Mouse (Mus musculus) forebrain, embryonic 14.5 days (tissue): ENCODE measurements around the gene Ell. TPM values are rescaled to one million over a fixed set of nuclear protein-coding genes. Genes with fewer than 3 reads are reported as not detected.

Experiments used
- ATAC-seq: fragments of 200-750 bp; cut with Nextera tagmentation; 2 replicates; pipeline ENCODE4 v1.8.0; 2017; ENCODE audit warnings: mild to moderate bottlenecking, moderate library complexity
- DNase-seq: peaks from one replicate; pipeline ENCODE4 v3.0.0-alpha.2; 2015; ENCODE audit warnings: low spot score
- H3K27ac ChIP-seq: fragments of 300-500 bp; sonication (generic); 2 replicates; pipeline ENCODE4 v1.5.1; 2014; ENCODE audit warnings: low read depth, mild to moderate bottlenecking, control low read depth, low read length, moderate library complexity
- H3K27me3 ChIP-seq: fragments of 300-500 bp; sonication (generic); replicated peaks from 2 replicates; pipeline ENCODE4 v1.6.1; 2014; ENCODE audit warnings: low read length, control low read depth, mixed read lengths; ENCODE audit not compliant: control insufficient read depth, insufficient read depth
- H3K36me3 ChIP-seq: fragments of 300-500 bp; sonication (generic); 2 replicates; pipeline ENCODE4 v1.6.1; 2014; ENCODE audit warnings: low read length, control low read depth; ENCODE audit not compliant: control insufficient read depth, insufficient read depth
- H3K4me1 ChIP-seq: fragments of 300-500 bp; sonication (generic); 2 replicates; pipeline ENCODE4 v1.6.1; 2014; ENCODE audit warnings: antibody characterized with exemption, low read length, control low read depth; ENCODE audit not compliant: control insufficient read depth, insufficient read depth
- H3K4me2 ChIP-seq: fragments of 300-500 bp; sonication (generic); 2 replicates; pipeline ENCODE4 v1.6.1; 2014; ENCODE audit warnings: mild to moderate bottlenecking, control low read depth, low read length
- H3K4me3 ChIP-seq: fragments of 300-500 bp; sonication (generic); 2 replicates; pipeline ENCODE4 v1.5.1; 2014; ENCODE audit warnings: low read depth, low read length, control low read depth
- H3K9ac ChIP-seq: fragments of 300-500 bp; sonication (generic); 2 replicates; pipeline ENCODE4 v1.6.1; 2014; ENCODE audit warnings: mild to moderate bottlenecking, low read length, control low read depth, moderate library complexity
- H3K9me3 ChIP-seq: fragments of 300-500 bp; sonication (generic); replicated peaks from 2 replicates; pipeline ENCODE4 v1.6.1; 2016; ENCODE audit warnings: low read length, control low read depth, mixed read lengths; ENCODE audit not compliant: control insufficient read depth
- WGBS: fragments of 180-500 bp; shearing (Covaris S2); extraction: QIAGEN DNeasy Blood & Tissue Kit; methylation state at CpG from one replicate; pipeline ENCODE4 v1.1.7; 2014; 5-methylcytosine and 5-hydroxymethylcytosine counted together
- polyA plus RNA-seq: library from polyadenylated mRNA; unstranded; fragments of >200 nt; fragmentation: Nextera tagmentation; extraction: Ambion mirVana; gene quantifications from 2 replicates; pipeline ENCODE4 v1.2.1, GENCODE M21; 2014

Gene Ell
- polyA plus RNA-seq, 1 experiment from 2014 or later, result 15.1 TPM

DNA sequence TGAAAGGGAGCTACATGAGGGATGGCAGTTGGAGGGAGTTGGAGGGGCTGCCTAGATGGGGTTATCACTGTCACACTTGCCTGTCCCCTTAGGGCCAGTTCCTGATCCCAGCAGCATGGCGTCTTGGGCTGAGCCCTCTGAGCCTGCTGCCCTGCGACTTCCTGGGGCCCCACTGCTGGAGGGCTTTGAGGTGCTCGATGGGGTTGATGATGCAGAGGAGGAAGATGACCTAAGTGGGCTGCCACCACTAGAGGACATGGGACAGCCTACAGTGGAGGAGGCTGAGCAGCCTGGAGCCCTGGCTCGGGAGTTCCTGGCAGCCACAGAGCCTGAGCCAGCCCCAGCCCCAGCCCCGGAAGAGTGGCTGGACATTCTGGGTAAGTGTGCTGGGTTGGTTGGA lies 10.0 kb upstream of the Ell start:
- H3K9ac ChIP-seq, result no peak overlapping the region
- ATAC-seq, result no peak
- H3K4me2 ChIP-seq, result no peak overlapping the region
- no peak overlapping the region for H3K27ac ChIP-seq
- no peaks in the 10 kb centered on the region for H3K27me3 ChIP-seq
- H3K36me3 ChIP-seq, result peaks cover 46% of the 10 kb centered on the region
- H3K4me1 ChIP-seq, result peaks cover 6% of the 10 kb centered on the region
- no peak for DNase-seq
- no peaks in the 10 kb centered on the region for H3K9me3 ChIP-seq
- 90% methylated on average over 5 of the region's 5 CpGs for WGBS
- H3K4me3 ChIP-seq, result no peak overlapping the region

DNA sequence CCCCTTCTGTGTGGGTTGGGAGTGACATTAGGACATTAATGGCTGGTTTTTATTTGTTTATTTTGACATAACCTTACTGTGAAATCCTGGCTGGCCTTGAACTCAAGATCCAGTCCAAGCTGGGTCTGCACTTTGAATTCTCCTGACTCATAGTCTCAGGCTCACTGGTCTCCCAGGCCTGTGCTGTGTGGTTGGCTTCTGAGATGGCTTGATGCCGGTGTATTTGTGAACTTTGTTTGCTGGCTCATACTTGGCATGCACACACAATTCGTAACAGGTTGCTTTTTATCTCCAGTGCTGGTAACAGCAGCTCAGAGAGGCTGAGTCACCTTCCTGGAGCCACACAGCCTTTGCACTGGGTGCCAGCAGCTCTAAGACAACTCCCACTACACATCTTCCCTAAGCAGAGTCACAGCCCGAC lies 9.5 kb upstream of the Ell start:
- ATAC-seq (no peak), DNase-seq (no peak)
- Histone ChIP-seq H3K9me3 (no peaks in the 10 kb centered on the region), H3K9ac (no peak overlapping the region; the same call in 1 of the 2 replicates), H3K4me2 (no peak overlapping the region), H3K4me3 (no peak overlapping the region), H3K4me1 (peaks cover 6% of the 10 kb centered on the region), H3K27me3 (no peaks in the 10 kb centered on the region), H3K36me3 (peaks cover 51% of the 10 kb centered on the region), H3K27ac (no peak overlapping the region)
- 95% methylated on average over 3 of the region's 3 CpGs for WGBS

DNA sequence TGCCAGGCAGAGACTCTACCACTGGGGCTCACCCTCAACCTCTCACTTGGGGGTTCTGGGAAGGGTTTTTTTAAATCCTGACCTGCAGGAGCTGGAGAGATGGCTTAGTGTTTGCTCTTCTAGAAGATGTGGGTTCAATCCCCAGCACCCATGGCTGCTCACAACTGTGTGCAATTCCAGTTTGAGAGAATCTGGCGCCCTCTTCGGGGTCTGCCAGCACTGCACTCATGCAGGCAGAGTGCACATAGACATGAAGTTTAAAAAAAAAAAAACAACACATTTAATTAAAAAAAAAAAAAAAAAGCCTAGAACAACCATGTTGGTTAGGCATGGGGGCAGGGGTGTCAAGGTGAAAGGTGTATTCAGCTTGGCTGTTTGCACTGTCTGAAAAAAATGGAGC lies 8.9 kb upstream of the Ell start:
- Histone ChIP-seq H3K4me2 (no peak overlapping the region), H3K4me3 (no peak overlapping the region), H3K36me3 (peaks cover 56% of the 10 kb centered on the region), H3K9me3 (no peaks in the 10 kb centered on the region), H3K9ac (no peak overlapping the region; the same call in 1 of the 2 replicates), H3K27ac (no peak overlapping the region), H3K27me3 (no peaks in the 10 kb centered on the region), H3K4me1 (peaks cover 6% of the 10 kb centered on the region)
- ATAC-seq, result no peak
- 92% methylated on average over 2 of the region's 2 CpGs for WGBS
- DNase-seq, result no peak

DNA sequence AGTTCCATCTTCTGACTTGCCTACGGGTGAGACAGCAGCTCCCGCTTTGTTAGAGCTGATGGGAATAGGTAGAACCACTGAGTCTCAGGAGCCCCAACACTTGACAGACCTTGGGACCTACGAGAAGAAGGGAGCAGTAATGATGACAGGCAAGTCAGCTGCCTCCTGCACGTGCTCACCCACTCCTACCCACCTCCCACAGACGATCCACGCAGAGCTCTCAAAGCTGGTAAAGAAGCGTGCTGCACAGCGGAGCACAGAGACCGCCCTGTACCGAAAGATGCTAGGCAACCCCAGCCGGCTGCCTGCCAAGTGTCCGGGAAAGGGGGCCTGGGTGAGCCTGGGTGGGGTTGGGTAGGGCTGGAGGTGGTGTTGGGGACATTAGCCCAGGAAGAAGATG lies 5.0 kb upstream of the Ell start:
- no peak for ATAC-seq
- H3K4me2 ChIP-seq, result no peak overlapping the region
- no peak overlapping the region for H3K9ac ChIP-seq
- H3K27ac ChIP-seq, result no peak overlapping the region
- H3K4me1 ChIP-seq, result no peaks in the 10 kb centered on the region; the same call in none of the 2 replicates
- no peak overlapping the region for H3K4me3 ChIP-seq
- 90% methylated on average over 12 of the region's 12 CpGs for WGBS
- no peak for DNase-seq
- peaks cover 75% of the 10 kb centered on the region for H3K36me3 ChIP-seq
- H3K27me3 ChIP-seq, result no peaks in the 10 kb centered on the region
- no peaks in the 10 kb centered on the region for H3K9me3 ChIP-seq

DNA sequence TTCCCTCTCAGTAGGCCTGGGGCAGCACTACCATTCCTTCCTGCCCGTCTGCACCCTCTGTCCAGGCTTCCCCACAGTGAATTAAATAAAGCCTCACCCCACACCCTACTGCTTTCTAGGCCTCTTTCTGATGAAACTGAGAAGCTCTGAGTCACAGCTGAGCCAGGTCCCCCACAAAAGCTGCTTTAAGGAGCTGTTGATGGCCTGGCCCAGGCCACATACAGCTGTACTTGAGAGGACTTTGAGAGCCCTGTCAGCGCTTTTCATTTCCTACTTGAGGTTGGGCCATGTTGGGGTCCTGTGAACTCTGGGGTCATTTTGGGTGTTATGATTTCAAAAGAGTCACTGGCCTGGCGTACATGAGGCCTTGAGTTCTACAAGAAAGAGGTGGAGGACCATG lies 4.0 kb upstream of the Ell start:
- WGBS, result 88% methylated on average over 3 of the region's 3 CpGs
- H3K36me3 ChIP-seq, result peaks cover 66% of the 10 kb centered on the region
- no peak for DNase-seq
- no peak overlapping the region for H3K4me2 ChIP-seq
- H3K4me3 ChIP-seq, result no peak overlapping the region
- no peaks in the 10 kb centered on the region for H3K9me3 ChIP-seq
- ATAC-seq, result no peak
- H3K27me3 ChIP-seq, result no peaks in the 10 kb centered on the region
- H3K4me1 ChIP-seq, result peaks cover 2% of the 10 kb centered on the region
- no peak overlapping the region for H3K27ac ChIP-seq
- no peak overlapping the region for H3K9ac ChIP-seq

DNA sequence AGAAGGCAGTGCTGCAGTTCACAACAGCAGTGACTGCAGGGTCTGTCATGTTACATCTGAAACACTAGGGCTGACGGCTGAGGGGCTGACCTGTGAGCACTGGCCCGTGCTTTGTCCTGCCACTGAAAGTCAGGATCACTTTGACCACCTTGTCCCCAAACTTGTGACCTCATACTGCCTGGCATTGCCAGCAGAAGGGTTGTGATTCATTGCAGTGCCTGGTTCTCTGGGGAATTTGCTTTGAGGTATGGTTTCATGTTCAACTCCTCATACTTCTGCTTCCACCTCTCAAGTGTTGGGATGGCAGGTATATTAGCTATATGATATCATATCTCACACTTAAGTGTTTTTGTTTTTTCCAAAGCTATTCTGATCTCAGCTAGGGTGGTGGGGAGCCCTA lies 3.6 kb upstream of the Ell start:
- Histone ChIP-seq H3K36me3 (peaks cover 62% of the 10 kb centered on the region), H3K27me3 (no peaks in the 10 kb centered on the region), H3K4me3 (no peak overlapping the region), H3K4me2 (no peak overlapping the region), H3K27ac (no peak overlapping the region), H3K9ac (no peak overlapping the region), H3K4me1 (peaks cover 7% of the 10 kb centered on the region), H3K9me3 (no peaks in the 10 kb centered on the region)
- no peak for DNase-seq
- 91% methylated on average over 2 of the region's 2 CpGs for WGBS
- ATAC-seq, result no peak

DNA sequence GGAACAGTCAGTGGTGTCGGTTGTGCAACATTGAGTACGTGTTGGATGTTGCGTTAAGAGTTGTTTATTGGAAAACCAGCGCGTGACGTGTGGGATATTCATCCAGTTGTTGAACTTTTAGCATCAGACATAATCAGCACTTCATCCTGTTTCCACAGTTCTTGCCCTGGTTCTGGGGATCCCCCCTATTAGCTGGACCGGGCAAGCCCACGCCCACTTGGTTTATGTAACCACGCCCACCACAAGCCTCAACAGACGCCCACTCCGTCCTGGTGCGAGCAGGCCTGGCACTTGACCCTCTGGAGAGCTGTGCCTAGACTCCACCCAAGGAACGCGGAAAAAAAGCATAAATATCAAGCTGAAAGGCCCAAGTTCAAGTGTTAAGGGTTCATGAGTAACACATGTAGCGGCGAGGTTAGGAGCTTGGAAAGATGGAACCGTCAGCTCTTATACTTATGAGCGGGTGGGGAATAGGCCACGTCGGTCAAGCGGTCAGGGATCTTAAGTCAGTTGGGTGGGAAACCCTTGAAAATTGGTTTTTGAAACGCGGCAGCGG lies 1.2 kb upstream of the Ell start:
- H3K9me3 ChIP-seq, result no peaks in the 10 kb centered on the region
- H3K9ac ChIP-seq, result peak overlapping the region; percentile 51; the same call in 1 of the 2 replicates
- peak; percentile 4; the same call in 1 of the 2 replicates for ATAC-seq

DNA sequence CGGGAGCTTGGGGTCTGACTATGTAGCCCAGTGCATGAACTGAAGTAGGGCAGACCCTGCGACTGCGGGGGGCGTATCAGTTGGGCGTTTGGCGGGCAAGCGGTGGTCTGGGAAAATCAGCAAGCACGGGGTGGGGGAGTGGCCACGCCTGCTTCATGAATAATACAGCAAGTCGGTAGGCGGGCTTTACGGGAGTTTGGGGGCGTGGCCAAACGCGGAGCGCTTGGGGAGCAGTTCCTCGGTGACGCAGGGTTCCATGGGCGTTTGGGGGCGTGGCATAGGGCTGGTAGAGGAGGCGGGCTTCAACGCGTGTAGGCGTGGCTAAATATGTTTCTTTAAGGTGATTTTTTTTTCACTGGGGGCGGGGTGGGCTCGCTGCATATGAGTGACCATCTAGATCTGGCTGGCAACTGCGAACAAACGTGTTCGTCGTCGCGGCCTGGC lies 602 bp upstream of the Ell start:
- H3K9ac ChIP-seq, result peak overlapping the region; percentile 78; the same call in 1 of the 2 replicates
- H3K36me3 ChIP-seq, result peaks cover 35% of the 10 kb centered on the region
- peaks cover 12% of the 10 kb centered on the region for H3K4me1 ChIP-seq
- peak; percentile 100 for DNase-seq
- H3K4me3 ChIP-seq, result peak overlapping the region; percentile 80
- peak overlapping the region; percentile 95 for H3K4me2 ChIP-seq
- peak overlapping the region; percentile 90 for H3K27ac ChIP-seq
- H3K9me3 ChIP-seq, result no peaks in the 10 kb centered on the region
- under 1% methylated on average over 32 of the region's 32 CpGs for WGBS
- H3K27me3 ChIP-seq, result no peaks in the 10 kb centered on the region
- ATAC-seq, result peak; percentile 83

More for the DNA sequence above, 1.2 kb upstream of the Ell start:
- peak overlapping the region; percentile 80 for H3K4me3 ChIP-seq
- peak overlapping the region; percentile 90 for H3K27ac ChIP-seq
- DNase-seq, result peak; percentile 45
- peak overlapping the region; percentile 95 for H3K4me2 ChIP-seq
- H3K27me3 ChIP-seq, result no peaks in the 10 kb centered on the region
- H3K4me1 ChIP-seq, result peaks cover 12% of the 10 kb centered on the region
- WGBS, result 16% methylated on average over 24 of the region's 24 CpGs
- peaks cover 38% of the 10 kb centered on the region for H3K36me3 ChIP-seq

DNA sequence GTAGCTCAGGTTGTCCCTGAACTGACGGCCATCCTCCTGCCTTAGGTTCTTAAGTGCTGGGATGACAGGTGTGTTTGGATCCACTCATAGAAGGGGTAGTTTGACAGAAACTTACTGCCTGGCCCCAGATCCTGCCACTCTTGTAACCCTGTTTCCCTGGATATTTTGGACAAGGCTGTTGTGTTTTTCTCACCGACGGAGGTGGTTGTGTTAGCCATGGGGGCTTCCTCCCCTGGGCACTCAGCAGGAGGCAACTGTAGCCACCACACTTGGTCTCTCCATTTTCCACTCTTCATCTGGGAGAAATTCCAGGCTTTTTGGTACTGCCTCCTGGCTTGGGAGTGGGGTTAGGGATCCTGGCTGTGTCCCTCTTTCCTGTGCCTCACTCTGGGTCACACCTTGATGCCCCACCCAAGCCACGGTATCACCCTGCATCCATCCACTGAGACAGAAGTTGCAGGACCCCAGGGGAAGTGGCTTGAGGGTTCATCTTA lies 803 bp downstream of the Ell start:
- H3K27me3 ChIP-seq, result no peaks in the 10 kb centered on the region
- H3K4me3 ChIP-seq, result peak overlapping the region; percentile 80
- H3K36me3 ChIP-seq, result peaks cover 21% of the 10 kb centered on the region
- H3K27ac ChIP-seq, result no peak overlapping the region
- peaks cover 12% of the 10 kb centered on the region for H3K4me1 ChIP-seq
- peak overlapping the region; percentile 78 for H3K9ac ChIP-seq
- no peaks in the 10 kb centered on the region for H3K9me3 ChIP-seq
- WGBS, result 21% methylated on average over 4 of the region's 4 CpGs
- H3K4me2 ChIP-seq, result peak overlapping the region; percentile 95
- no peak for DNase-seq
- no peak for ATAC-seq
